Mouse (Mus musculus): Measurements from ENCODE around the gene Cntfr.

- TF ChIP-seq POLR2A (IDR thresholded peaks at IDR 0.05; ENCODE audit: insufficient read depth, low read depth, low read length): no peak
- TF ChIP-seq CTCF (IDR thresholded peaks at IDR 0.05; ENCODE audit: insufficient read depth, low read depth, low read length): no peak
These were observed 59.8 kb downstream of the Cntfr start for GRCm38 (mm10) chr4:41636882-41637635.
